Mouse (Mus musculus): ENCODE measurements around the gene Narfl.
"Not testable (repeated sequence)": the region's sequence is repeated elsewhere in the genome, so short reads cannot be mapped to it uniquely, and the experiment has no call there.

Narfl gene

GRCm38 (mm10) chr17:25802825-25803517 is 29.4 kb downstream of the Narfl start:
- DNase-seq (ENCODE audit: low spot score), result no peak

GRCm38 (mm10) chr17:25806507-25806906 is 32.9 kb downstream of the Narfl start:
- no peak for DNase-seq (ENCODE audit: low spot score)

- not testable (repeated sequence) for DNase-seq (ENCODE audit: low spot score)
Measured at GRCm38 (mm10) chr17:25807452-25807851, 33.9 kb downstream of the Narfl start.

- no peak for DNase-seq (ENCODE audit: low spot score)
Measured at GRCm38 (mm10) chr17:25808028-25808427, 34.5 kb downstream of the Narfl start.

- no peak for DNase-seq (ENCODE audit: low spot score)
Measured at GRCm38 (mm10) chr17:25808789-25809605, 35.4 kb downstream of the Narfl start, which contains the start of gene Fbxl16. Gene Fbxl16 (plus strand): TSS chr17:25809085.

- no peak for DNase-seq (ENCODE audit: low spot score)
Measured at GRCm38 (mm10) chr17:25809606-25810340, 36.2 kb downstream of the Narfl start.

GRCm38 (mm10) chr17:25810890-25811289 is 37.3 kb downstream of the Narfl start:
- no peak for DNase-seq (ENCODE audit: low spot score)

GRCm38 (mm10) chr17:25813471-25813870 is 39.9 kb downstream of the Narfl start:
- peak; percentile 88 for DNase-seq (ENCODE audit: low spot score)

- no peak for DNase-seq (ENCODE audit: low spot score)
Measured at GRCm38 (mm10) chr17:25817662-25818061, 44.1 kb downstream of the Narfl start.

- no peak for DNase-seq (ENCODE audit: low spot score)
Measured at GRCm38 (mm10) chr17:25818851-25819780, 45.5 kb downstream of the Narfl start.

GRCm38 (mm10) chr17:25823452-25823851 is 49.9 kb downstream of the Narfl start, which contains the start of gene Wdr24:
Gene Wdr24 (plus strand): TSS chr17:25823627.
- peak; percentile 65 for DNase-seq (ENCODE audit: low spot score)

GRCm38 (mm10) chr17:25824362-25825142 is 51.0 kb downstream of the Narfl start:
- no peak for DNase-seq (ENCODE audit: low spot score)

- DNase-seq (ENCODE audit: low spot score), result no peak
Measured at GRCm38 (mm10) chr17:25825311-25825710, 51.7 kb downstream of the Narfl start.

GRCm38 (mm10) chr17:25825984-25826570 is 52.5 kb downstream of the Narfl start:
- no peak for DNase-seq (ENCODE audit: low spot score)

- no peak for DNase-seq (ENCODE audit: low spot score)
Measured at GRCm38 (mm10) chr17:25827011-25827410, 53.4 kb downstream of the Narfl start.

GRCm38 (mm10) chr17:25827546-25828222 is 54.1 kb downstream of the Narfl start:
- DNase-seq (ENCODE audit: low spot score), result no peak

GRCm38 (mm10) chr17:25828223-25828594 is 54.6 kb downstream of the Narfl start:
- DNase-seq (ENCODE audit: low spot score), result no peak

- DNase-seq (ENCODE audit: low spot score), result peak; percentile 64
Measured at GRCm38 (mm10) chr17:25828712-25829557, 55.4 kb downstream of the Narfl start, which contains the start of gene Jmjd8. Gene Jmjd8 (plus strand): TSS chr17:25828867.
